Mouse (Mus musculus) ES-E14 (cell line): ENCODE data around the gene Dab2ip.

Experiments used
- CHD2 ChIP-seq: IDR thresholded peaks from 2 replicates; pipeline ENCODE4 v1.6.1; 2014; ENCODE audit warnings: mild to moderate bottlenecking, low read depth, low read length, inconsistent platforms
- ZC3H11A ChIP-seq: IDR thresholded peaks from 2 replicates; pipeline ENCODE4 v1.6.1; 2012; ENCODE audit warnings: low read depth, mild to moderate bottlenecking, inconsistent platforms, low read length, borderline replicate concordance
- ZNF384 ChIP-seq: IDR thresholded peaks from 2 replicates; pipeline ENCODE4 v1.6.1; 2012; ENCODE audit warnings: low read depth, low read length, inconsistent platforms

- TF ChIP-seq CHD2 (no peak), ZC3H11A (no peak), ZNF384 (no peak)
Measured at GRCm38 (mm10) chr2:35563722-35564121, 5.7 kb downstream of the Dab2ip start.
